Mouse (Mus musculus): ENCODE results near the gene Sbf2. TPM values are rescaled to one million over a fixed set of nuclear protein-coding genes. Genes with fewer than 3 reads are reported as not detected.
A peak's percentile ranks its signal among the peaks of the same experiment; 100 is the strongest.
"Not testable (repeated sequence)": the region's sequence is repeated elsewhere in the genome, so short reads cannot be mapped to it uniquely, and the experiment has no call there.

The Sbf2 gene
- polyA plus RNA-seq, 1 experiment from 2014 or later, result 39.1 TPM

DNA sequence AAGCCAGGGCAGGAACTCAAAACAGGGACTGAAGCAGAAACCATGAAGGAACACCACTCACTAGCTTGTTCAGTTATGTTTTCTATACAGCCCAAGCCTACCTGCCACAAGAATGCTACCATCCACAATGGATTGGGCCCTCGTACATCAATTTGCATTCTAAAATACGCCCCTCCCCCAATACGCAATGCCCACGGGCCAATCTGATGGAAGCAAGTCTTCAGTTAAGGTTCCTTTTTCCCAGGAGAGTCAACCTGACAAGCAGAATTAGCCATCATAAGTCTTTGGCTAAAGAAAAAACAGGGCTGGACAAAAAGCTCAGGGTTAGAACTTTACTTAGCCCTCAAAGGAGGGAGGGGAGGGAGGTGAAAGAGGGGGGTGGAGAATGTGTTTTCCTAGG, 9.2 kb downstream of the Sbf2 start:
- Histone ChIP-seq H3K4me1 (no peaks in the 10 kb centered on the region), H3K27me3 (no peaks in the 10 kb centered on the region), H3K9me3 (no peaks in the 10 kb centered on the region), H3K4me2 (no peak overlapping the region), H3K4me3 (no peak overlapping the region), H3K27ac (no peak overlapping the region), H3K9ac (no peak overlapping the region), H3K36me3 (no peaks in the 10 kb centered on the region)
- no peak for ATAC-seq (ENCODE audit: borderline replicate concordance, extremely low read depth, low FRiP score, low TSS enrichment)
- WGBS, result 84% methylated on average over 4 of the region's 4 CpGs

GRCm38 (mm10) chr7:110597141-110597540, 17.6 kb downstream of the Sbf2 start:
- H3K4me3 ChIP-seq, result no peak overlapping the region
- H3K4me1 ChIP-seq, result no peaks in the 10 kb centered on the region
- 92% methylated on average over 1 of the region's 1 CpGs for WGBS
- peaks cover 7% of the 10 kb centered on the region; the same call in 1 of the 2 replicates for H3K36me3 ChIP-seq
- H3K9ac ChIP-seq, result no peak overlapping the region
- no peak overlapping the region for H3K27ac ChIP-seq
- ATAC-seq (ENCODE audit: borderline replicate concordance, extremely low read depth, low FRiP score, low TSS enrichment), result no peak
- no peaks in the 10 kb centered on the region for H3K27me3 ChIP-seq
- no peaks in the 10 kb centered on the region for H3K9me3 ChIP-seq
- no peak overlapping the region for H3K4me2 ChIP-seq

DNA sequence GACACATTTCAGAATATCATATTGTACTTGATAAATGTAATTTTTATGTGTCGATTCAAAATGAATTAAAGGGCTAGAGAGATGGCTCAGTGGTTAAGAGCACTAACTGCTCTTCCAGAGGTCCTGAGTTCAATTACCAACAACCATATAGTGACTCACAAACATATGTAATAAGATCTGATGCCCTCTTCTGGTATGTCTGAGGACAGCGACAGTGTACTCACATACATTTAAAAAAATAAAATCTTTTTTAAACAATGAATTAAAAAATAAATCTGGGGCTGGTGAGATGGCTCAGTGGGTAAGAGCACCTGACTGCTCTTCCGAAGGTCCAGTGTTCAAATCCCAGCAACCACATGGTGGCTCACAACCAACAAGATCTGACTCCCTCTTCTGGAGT, 20.7 kb downstream of the Sbf2 start:
- not testable (repeated sequence) for ATAC-seq (ENCODE audit: borderline replicate concordance, extremely low read depth, low FRiP score, low TSS enrichment); H3K4me1 ChIP-seq
- 91% methylated on average over 3 of the region's 3 CpGs for WGBS

DNA sequence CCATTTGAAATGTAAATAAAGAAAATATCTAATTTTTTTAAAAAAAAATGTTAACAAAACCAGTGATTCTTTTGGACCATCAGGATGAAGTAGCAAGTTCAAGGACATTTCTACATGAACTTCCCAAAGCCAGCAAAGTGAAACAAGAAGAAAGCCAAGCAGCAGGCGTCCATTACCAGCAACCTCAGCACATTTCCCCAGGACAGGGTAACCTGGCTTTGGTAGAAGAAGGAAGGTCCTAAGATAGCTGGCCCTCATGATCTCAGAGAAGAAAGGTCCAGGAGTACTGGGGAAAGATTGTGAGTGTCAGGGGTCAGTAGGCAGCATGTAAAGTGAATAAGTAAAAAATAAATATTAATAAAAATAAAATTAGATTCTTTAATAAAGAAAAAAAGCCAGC, 27.0 kb downstream of the Sbf2 start:
- no peak overlapping the region for H3K4me2 ChIP-seq
- H3K4me3 ChIP-seq, result no peak overlapping the region
- no peaks in the 10 kb centered on the region for H3K9me3 ChIP-seq
- no peak for ATAC-seq (ENCODE audit: borderline replicate concordance, extremely low read depth, low FRiP score, low TSS enrichment)
- no peaks in the 10 kb centered on the region for H3K36me3 ChIP-seq
- WGBS, result 74% methylated on average over 1 of the region's 1 CpGs
- H3K9ac ChIP-seq, result no peak overlapping the region
- 0 out of 2 replicates have a peak, but pooled peaks cover 3% of the 10 kb centered on the region for H3K4me1 ChIP-seq
- no peaks in the 10 kb centered on the region for H3K27me3 ChIP-seq
- no peak overlapping the region for H3K27ac ChIP-seq

More for the DNA sequence above, 20.7 kb downstream of the Sbf2 start:
- H3K4me2 ChIP-seq, H3K9me3 ChIP-seq, H3K27ac ChIP-seq, H3K4me3 ChIP-seq, H3K36me3 ChIP-seq, H3K27me3 ChIP-seq, H3K9ac ChIP-seq: not testable (repeated sequence)

DNA sequence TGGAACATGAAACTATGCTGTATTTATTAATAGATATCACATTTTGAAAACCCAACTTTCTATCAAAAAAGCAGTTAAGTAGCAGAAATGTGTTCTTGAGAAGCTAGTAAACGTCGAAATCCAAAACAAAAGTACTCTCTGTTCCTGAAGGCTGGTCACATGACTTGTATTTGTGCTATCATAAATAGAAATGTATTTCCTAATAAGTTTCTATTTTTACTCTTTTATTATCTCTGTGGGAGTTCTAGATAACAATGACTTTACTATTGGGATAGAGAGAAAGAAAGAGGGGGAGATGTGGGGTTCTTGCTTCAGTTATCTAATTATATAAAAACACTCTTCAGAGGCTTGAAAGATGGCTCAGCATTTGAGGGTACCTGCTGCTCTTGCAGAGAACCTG, 29.5 kb downstream of the Sbf2 start:
- no peaks in the 10 kb centered on the region for H3K9me3 ChIP-seq
- no peak overlapping the region for H3K27ac ChIP-seq
- H3K9ac ChIP-seq, result no peak overlapping the region
- WGBS, result 64% methylated on average over 2 of the region's 2 CpGs
- H3K27me3 ChIP-seq, result no peaks in the 10 kb centered on the region
- H3K4me3 ChIP-seq, result no peak overlapping the region
- H3K4me1 ChIP-seq, result 0 out of 2 replicates have a peak, but pooled peaks cover 3% of the 10 kb centered on the region
- H3K4me2 ChIP-seq, result no peak overlapping the region
- no peak for ATAC-seq (ENCODE audit: borderline replicate concordance, extremely low read depth, low FRiP score, low TSS enrichment)
- H3K36me3 ChIP-seq, result no peaks in the 10 kb centered on the region

GRCm38 (mm10) chr7:110584159-110584558, 30.6 kb downstream of the Sbf2 start:
- no peaks in the 10 kb centered on the region for H3K27me3 ChIP-seq
- no peaks in the 10 kb centered on the region for H3K9me3 ChIP-seq
- no peak for ATAC-seq (ENCODE audit: borderline replicate concordance, extremely low read depth, low FRiP score, low TSS enrichment)
- WGBS, result 55% methylated on average over 2 of the region's 2 CpGs
- no peak overlapping the region for H3K4me3 ChIP-seq
- H3K4me1 ChIP-seq, result 0 out of 2 replicates have a peak, but pooled peaks cover 3% of the 10 kb centered on the region
- H3K9ac ChIP-seq, result no peak overlapping the region
- no peaks in the 10 kb centered on the region for H3K36me3 ChIP-seq
- H3K27ac ChIP-seq, result no peak overlapping the region
- H3K4me2 ChIP-seq, result no peak overlapping the region

DNA sequence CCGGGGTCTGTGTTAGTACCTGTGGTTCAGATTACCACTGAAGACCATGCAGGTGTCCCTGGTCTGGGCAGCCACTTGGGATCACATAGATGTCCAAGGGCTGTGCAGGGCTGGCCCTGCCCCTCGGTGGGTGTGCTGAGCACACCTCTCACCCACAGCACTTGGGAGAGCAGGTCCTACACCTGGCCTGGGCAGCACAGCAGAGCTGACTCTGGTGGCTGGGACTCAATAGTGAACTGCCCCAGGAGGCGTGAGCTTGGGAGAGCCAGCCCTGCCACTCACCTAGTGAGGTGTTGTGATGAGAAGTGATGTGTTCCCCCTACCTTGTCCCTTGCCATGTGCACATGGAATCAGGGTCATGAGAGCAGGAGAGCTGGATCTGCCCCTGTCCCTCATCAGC, 31.0 kb downstream of the Sbf2 start:
- Histone ChIP-seq H3K9me3 (no peaks in the 10 kb centered on the region), H3K27me3 (no peaks in the 10 kb centered on the region), H3K4me1 (0 out of 2 replicates have a peak, but pooled peaks cover 3% of the 10 kb centered on the region), H3K4me2 (no peak overlapping the region), H3K36me3 (no peaks in the 10 kb centered on the region), H3K27ac (no peak overlapping the region), H3K9ac (no peak overlapping the region), H3K4me3 (no peak overlapping the region)
- 91% methylated on average over 3 of the region's 3 CpGs for WGBS
- ATAC-seq (ENCODE audit: borderline replicate concordance, extremely low read depth, low FRiP score, low TSS enrichment), result peak; percentile 14; the same call in 1 of the 2 replicates

GRCm38 (mm10) chr7:110565815-110566549, 48.7 kb downstream of the Sbf2 start:
- Histone ChIP-seq H3K9ac (no peak overlapping the region), H3K9me3 (no peaks in the 10 kb centered on the region), H3K4me3 (no peak overlapping the region), H3K27ac (no peak overlapping the region), H3K4me1 (peaks cover 7% of the 10 kb centered on the region; the same call in 1 of the 2 replicates), H3K36me3 (no peaks in the 10 kb centered on the region), H3K4me2 (no peak overlapping the region), H3K27me3 (no peaks in the 10 kb centered on the region)
- 75% methylated on average over 4 of the region's 4 CpGs for WGBS
- no peak for ATAC-seq (ENCODE audit: borderline replicate concordance, extremely low read depth, low FRiP score, low TSS enrichment)

DNA sequence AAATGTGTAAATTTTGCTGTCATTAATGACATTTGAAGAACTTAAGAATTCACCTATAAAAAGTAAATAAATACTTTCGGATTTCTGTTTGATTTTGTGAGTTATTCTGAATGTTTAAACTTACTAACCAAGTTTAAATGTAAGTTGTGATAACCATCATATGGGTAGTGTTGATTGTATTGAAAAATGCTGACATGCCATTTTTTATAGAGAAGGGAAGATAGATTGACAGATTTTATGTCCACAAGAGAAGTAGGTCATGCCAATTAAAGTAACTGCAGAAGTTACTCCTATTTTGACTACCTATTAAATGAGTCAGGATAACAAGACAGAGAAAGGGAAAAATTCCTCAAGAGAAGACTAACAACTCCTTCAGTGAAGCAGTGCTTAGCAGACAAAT, 53.1 kb downstream of the Sbf2 start:
- Histone ChIP-seq H3K36me3 (peaks cover 4% of the 10 kb centered on the region; the same call in 1 of the 2 replicates), H3K9me3 (no peaks in the 10 kb centered on the region), H3K9ac (no peak overlapping the region), H3K4me2 (no peak overlapping the region), H3K27me3 (no peaks in the 10 kb centered on the region), H3K4me1 (peaks cover 7% of the 10 kb centered on the region; the same call in 1 of the 2 replicates), H3K4me3 (no peak overlapping the region), H3K27ac (no peak overlapping the region)
- ATAC-seq (ENCODE audit: borderline replicate concordance, extremely low read depth, low FRiP score, low TSS enrichment), result no peak
- 75% methylated on average over 1 of the region's 1 CpGs for WGBS

GRCm38 (mm10) chr7:110557001-110557400, 57.7 kb downstream of the Sbf2 start:
- no peak overlapping the region for H3K4me2 ChIP-seq
- no peak overlapping the region for H3K27ac ChIP-seq
- H3K4me1 ChIP-seq, result no peaks in the 10 kb centered on the region
- no peaks in the 10 kb centered on the region for H3K9me3 ChIP-seq
- no peak overlapping the region for H3K4me3 ChIP-seq
- ATAC-seq (ENCODE audit: borderline replicate concordance, extremely low read depth, low FRiP score, low TSS enrichment), result no peak
- H3K27me3 ChIP-seq, result no peaks in the 10 kb centered on the region
- H3K9ac ChIP-seq, result no peak overlapping the region
- peaks cover 4% of the 10 kb centered on the region; the same call in 1 of the 2 replicates for H3K36me3 ChIP-seq

DNA sequence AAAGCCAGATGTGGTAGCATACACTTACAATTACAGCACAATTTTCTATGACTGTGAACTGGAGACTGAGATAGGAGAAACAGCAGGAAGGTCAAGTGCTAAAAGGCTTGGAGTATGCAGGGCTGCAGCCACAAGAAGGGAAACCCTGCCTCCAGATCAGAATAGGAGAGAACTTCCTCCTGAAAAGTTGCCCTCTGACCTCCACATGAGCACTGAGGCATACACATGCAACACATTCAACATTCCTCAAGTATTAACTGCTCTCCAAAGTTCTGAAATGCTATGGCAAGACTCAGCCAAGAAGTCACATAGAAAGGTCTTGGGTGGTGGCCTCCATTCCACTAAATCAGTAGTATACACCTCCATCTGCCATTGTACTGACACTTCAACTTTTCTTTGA, 58.5 kb downstream of the Sbf2 start:
- no peak overlapping the region for H3K4me2 ChIP-seq
- H3K4me1 ChIP-seq, result no peaks in the 10 kb centered on the region
- no peak overlapping the region for H3K4me3 ChIP-seq
- ATAC-seq (ENCODE audit: borderline replicate concordance, extremely low read depth, low FRiP score, low TSS enrichment), result no peak
- H3K27me3 ChIP-seq, result no peaks in the 10 kb centered on the region
- H3K9me3 ChIP-seq, result no peaks in the 10 kb centered on the region
- H3K27ac ChIP-seq, result no peak overlapping the region
- H3K9ac ChIP-seq, result no peak overlapping the region
- peaks cover 4% of the 10 kb centered on the region; the same call in 1 of the 2 replicates for H3K36me3 ChIP-seq

DNA sequence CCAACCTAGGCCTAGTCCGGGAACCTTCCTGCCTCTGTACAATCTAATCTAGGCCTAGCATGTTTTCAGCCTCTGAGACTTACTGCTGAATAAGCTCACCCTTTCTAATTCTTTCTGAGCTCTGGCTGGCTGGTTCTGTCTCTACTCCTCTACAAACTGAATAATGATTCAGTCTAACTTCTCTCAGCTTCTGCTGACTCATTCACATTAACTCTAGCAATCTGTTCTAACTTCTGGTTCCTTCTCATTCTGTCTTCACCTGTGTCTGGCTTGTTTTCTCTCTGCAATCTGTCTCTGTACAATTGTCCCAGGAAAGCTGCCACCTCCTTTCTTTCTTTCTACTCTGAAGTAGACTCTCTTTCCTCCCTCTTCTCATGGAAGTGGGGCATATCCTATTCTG, 59.5 kb downstream of the Sbf2 start:
- H3K9ac ChIP-seq, result no peak overlapping the region
- no peak for ATAC-seq (ENCODE audit: borderline replicate concordance, extremely low read depth, low FRiP score, low TSS enrichment)
- H3K9me3 ChIP-seq, result no peaks in the 10 kb centered on the region
- WGBS, result 91% methylated on average over 1 of the region's 1 CpGs
- no peak overlapping the region for H3K4me3 ChIP-seq
- H3K27me3 ChIP-seq, result no peaks in the 10 kb centered on the region
- no peaks in the 10 kb centered on the region for H3K4me1 ChIP-seq
- H3K36me3 ChIP-seq, result peaks cover 4% of the 10 kb centered on the region; the same call in 1 of the 2 replicates
- no peak overlapping the region for H3K27ac ChIP-seq
- H3K4me2 ChIP-seq, result no peak overlapping the region
